Mouse (Mus musculus) heart, adult 18-20 months (tissue): ENCODE measurements around the gene Psme2. TPM values are rescaled to one million over a fixed set of nuclear protein-coding genes. Genes with fewer than 3 reads are reported as not detected.

Experiments used
- DNase-seq, 2 experiments: peaks; one replicate each; pipeline ENCODE4 v3.0.0; 2021 to 2022; ENCODE audit warnings: mixed read lengths in 1 of 2
- total RNA-seq, 2 experiments: library from RNA; stranded (reverse); gene quantifications; 2 replicates each; pipeline ENCODE4 v1.2.3; 2021

Gene Psme2
- total RNA-seq, 2 experiments from 2014 or later, result 142 to 145 TPM

- no peak for DNase-seq
Observed at GRCm38 (mm10) chr14:55596036-55596690, 5.2 kb upstream of the Psme2 start.

GRCm38 (mm10) chr14:55592226-55592625 lies 1.3 kb upstream of the Psme2 start:
- DNase-seq, result no peak

GRCm38 (mm10) chr14:55591331-55591891 lies 498 bp upstream of the Psme2 start, which contains the start of gene Rnf31:
Rnf31 (plus strand) TSS chr14:55591708.
- peak; percentile 95 to 99 for DNase-seq

GRCm38 (mm10) chr14:55589771-55590448 lies 1.0 kb downstream of the Psme2 start:
- DNase-seq, result no peak

- DNase-seq, result no peak
Observed at GRCm38 (mm10) chr14:55589271-55589670, 1.6 kb downstream of the Psme2 start.

- no peak for DNase-seq
Observed at GRCm38 (mm10) chr14:55586149-55586548, 4.8 kb downstream of the Psme2 start.

GRCm38 (mm10) chr14:55585566-55585960 lies 5.3 kb downstream of the Psme2 start:
- peak in 1 of 2 experiments; percentile 49 for DNase-seq

- DNase-seq, result peak; percentile 89 to 93
Observed at GRCm38 (mm10) chr14:55584702-55585565, 6.0 kb downstream of the Psme2 start, which contains the start of gene Emc9. Emc9 (minus strand) TSS chr14:55585302.

- no peak for DNase-seq
Observed at GRCm38 (mm10) chr14:55584303-55584701, 6.6 kb downstream of the Psme2 start.

- DNase-seq, result no peak
Observed at GRCm38 (mm10) chr14:55581981-55582681, 8.8 kb downstream of the Psme2 start.

- DNase-seq, result no peak
Observed at GRCm38 (mm10) chr14:55580731-55581130, 10.2 kb downstream of the Psme2 start.

GRCm38 (mm10) chr14:55579511-55580496 lies 11.1 kb downstream of the Psme2 start:
- DNase-seq, result no peak

- peak in 1 of 2 experiments; percentile 70 for DNase-seq
Observed at GRCm38 (mm10) chr14:55578668-55579269, 12.1 kb downstream of the Psme2 start.

GRCm38 (mm10) chr14:55577871-55578667 lies 12.8 kb downstream of the Psme2 start, which contains the start of gene Psme1:
Psme1 (plus strand) TSS chr14:55578123.
- peak; percentile 84 to 92 for DNase-seq

- DNase-seq, result peak in 1 of 2 experiments; percentile 41
Observed at GRCm38 (mm10) chr14:55576376-55576775, 14.5 kb downstream of the Psme2 start.

- DNase-seq, result peak; percentile 51 to 55
Observed at GRCm38 (mm10) chr14:55575711-55576110, 15.2 kb downstream of the Psme2 start.

- DNase-seq, result peak; percentile 62 to 78
Observed at GRCm38 (mm10) chr14:55575302-55575701, 15.6 kb downstream of the Psme2 start, which contains the start of gene Fitm1. Fitm1 (plus strand) TSS chr14:55575617.

GRCm38 (mm10) chr14:55571760-55572159 lies 19.2 kb downstream of the Psme2 start:
- no peak for DNase-seq

GRCm38 (mm10) chr14:55570588-55570987 lies 20.3 kb downstream of the Psme2 start:
- DNase-seq, result no peak
